Comparison of ENCODE assay signal across 15 mouse cellular contexts in genomic region chr3:84234562-84234961, GRCm38 (mm10).
"Had no signal": no experiment of that assay in that cellular context is flagged by ENCODE, and none has a peak within 500 bp of the region (broad histone marks: within the 10 kb centered on the region; RNA-seq: fewer than 3 reads in every experiment).

No protein-coding gene starts in this region.

- H3K36me3 ChIP-seq: intestine, embryonic 15.5 days; kidney, embryonic 15.5 days; limb, embryonic 12.5 days; liver, embryonic 12.5 days; neural tube, embryonic 13.5 days had no signal

- H3K4me3 ChIP-seq: intestine, embryonic 15.5 days; kidney, embryonic 15.5 days; limb, embryonic 12.5 days; liver, embryonic 12.5 days; megakaryocyte, embryonic 14.5 days; midbrain, embryonic 12.5 days; neural tube, embryonic 13.5 days had no signal

- H3K9ac ChIP-seq: intestine, embryonic 15.5 days; kidney, embryonic 15.5 days; limb, embryonic 12.5 days; liver, embryonic 12.5 days; midbrain, embryonic 12.5 days; neural tube, embryonic 13.5 days had no signal

- H3K27me3 ChIP-seq: intestine, embryonic 15.5 days; kidney, embryonic 15.5 days; limb, embryonic 12.5 days; liver, embryonic 12.5 days; midbrain, embryonic 12.5 days; neural tube, embryonic 13.5 days had no signal

- H3K4me1 ChIP-seq: limb, embryonic 12.5 days; megakaryocyte, embryonic 14.5 days had no signal

- H3K9me3 ChIP-seq: intestine, embryonic 15.5 days; kidney, embryonic 15.5 days had no signal

- DNase-seq: kidney, adult 18-20 months; kidney, postnatal 25 days; retina, postnatal 1 day; right cerebral cortex, postnatal 4 days; thymus, adult 18-20 months; thymus, postnatal 25 days had no signal

- H3K4me2 ChIP-seq: intestine, embryonic 15.5 days; kidney, embryonic 15.5 days; limb, embryonic 12.5 days; liver, embryonic 12.5 days; midbrain, embryonic 12.5 days; neural tube, embryonic 13.5 days had no signal

- ATAC-seq: intestine, embryonic 15.5 days; liver, embryonic 12.5 days; midbrain, embryonic 16.5 days had no signal

- H3K27ac ChIP-seq: intestine, embryonic 15.5 days; kidney, embryonic 15.5 days; limb, embryonic 12.5 days; liver, embryonic 12.5 days; macrophage; midbrain, embryonic 12.5 days; neural tube, embryonic 13.5 days had no signal
